Mouse (Mus musculus) brown adipose tissue, adult 24 weeks (tissue): ENCODE data around the gene Slc25a16. TPM values are rescaled to one million over a fixed set of nuclear protein-coding genes. Genes with fewer than 3 reads are reported as not detected.
A peak's percentile ranks its signal among the peaks of the same experiment; 100 is the strongest.

Experiments used
- H3K27ac ChIP-seq: fragments of 200-500 bp; replicated peaks from 2 replicates; pipeline ENCODE4 v1.5.1; 2012; ENCODE audit warnings: low read depth, mild to moderate bottlenecking, low read length
- H3K4me1 ChIP-seq: fragments of 200-500 bp; 2 replicates; pipeline ENCODE4 v1.6.1; 2012; ENCODE audit warnings: low read length, mixed read lengths; ENCODE audit not compliant: control insufficient read depth, insufficient read depth, insufficient read length
- H3K4me3 ChIP-seq: fragments of 200-500 bp; 2 replicates; pipeline ENCODE4 v1.5.1; 2012; ENCODE audit warnings: low read depth, mild to moderate bottlenecking, low read length, moderate library complexity; ENCODE audit not compliant: insufficient read depth
- polyA plus RNA-seq: library from polyadenylated mRNA; stranded (reverse); fragments of >200 nt; gene quantifications from 2 replicates; pipeline ENCODE4 v1.2.4, GENCODE M21; 2012; ENCODE audit not compliant: missing spikeins, insufficient read depth, insufficient read length

Gene Slc25a16
- polyA plus RNA-seq, 1 experiment, result 43.0 TPM

DNA sequence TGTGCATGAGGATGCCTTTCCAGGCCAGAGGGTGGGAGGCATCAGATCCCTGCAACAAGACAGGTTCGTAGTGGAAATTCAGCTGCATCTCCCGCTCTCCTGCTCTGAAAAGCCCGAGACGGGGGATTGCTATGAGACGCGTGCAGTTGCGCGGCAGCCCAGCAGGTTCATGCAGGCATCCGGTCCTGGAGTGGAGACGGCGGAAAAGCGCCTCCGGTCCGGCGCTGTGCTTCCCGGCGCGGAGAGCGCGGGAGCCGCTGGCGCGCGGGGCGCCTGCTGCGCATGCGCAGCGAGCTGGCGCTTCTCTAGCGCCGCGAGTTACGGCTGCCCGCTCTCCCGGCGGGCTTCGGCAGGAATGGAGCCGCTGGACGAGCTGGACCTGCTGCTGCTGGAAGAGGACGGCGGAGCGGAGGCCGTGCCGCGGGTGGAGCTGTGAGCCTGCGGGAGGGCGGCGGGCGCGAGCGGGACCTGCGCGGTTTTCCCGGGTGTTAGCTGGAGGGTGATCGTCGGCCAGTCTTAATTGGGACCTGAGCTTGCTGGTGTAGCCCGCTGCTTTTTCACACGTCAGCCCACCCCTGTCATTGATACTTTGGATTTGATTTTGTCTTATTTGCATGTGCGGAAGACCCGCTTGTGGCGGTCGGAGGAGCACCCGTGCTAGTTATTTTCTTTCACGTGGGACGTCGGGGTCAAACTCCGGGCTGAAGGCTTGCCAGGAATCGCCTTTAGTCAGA is 26.5 kb downstream of the Slc25a16 start, which contains the start of gene Dna2:
Dna2 (plus strand) TSS at position 289 of the 734 bp plus-strand sequence.
- H3K27ac ChIP-seq, result peak within 1 kb of the TSS; percentile 49; the same call in 1 of the 2 replicates
- peak within 1 kb of the TSS; percentile 88 for H3K4me3 ChIP-seq
- no peaks in the 10 kb centered on the region for H3K4me1 ChIP-seq

- H3K27ac ChIP-seq, result no peak overlapping the region
- H3K4me3 ChIP-seq, result no peak overlapping the region
- no peaks in the 10 kb centered on the region for H3K4me1 ChIP-seq
These were observed 28.1 kb downstream of the Slc25a16 start for GRCm38 (mm10) chr10:62948551-62948950.

DNA sequence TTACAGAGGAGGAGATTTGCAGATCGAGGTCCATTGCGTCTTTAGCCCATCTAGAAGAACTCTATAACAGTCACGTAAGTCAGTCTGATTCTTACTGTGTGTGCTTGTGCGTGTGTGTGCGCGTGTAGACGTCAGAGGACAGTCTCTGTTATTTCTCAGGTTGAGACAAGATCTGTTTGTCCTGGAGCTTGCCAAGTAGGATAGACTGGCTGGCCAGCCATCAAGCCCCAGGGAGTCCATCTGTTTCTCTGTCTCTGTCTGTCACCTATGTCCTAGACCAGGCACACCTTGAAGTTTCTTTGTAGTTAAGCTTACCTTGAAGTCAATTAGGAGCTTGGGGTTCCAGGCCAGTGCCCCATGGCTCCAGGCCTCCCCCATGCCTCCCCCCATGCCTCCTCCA is 43.5 kb downstream of the Slc25a16 start:
- H3K4me1 ChIP-seq, result no peaks in the 10 kb centered on the region
- H3K27ac ChIP-seq, result no peak overlapping the region
- H3K4me3 ChIP-seq, result no peak overlapping the region

DNA sequence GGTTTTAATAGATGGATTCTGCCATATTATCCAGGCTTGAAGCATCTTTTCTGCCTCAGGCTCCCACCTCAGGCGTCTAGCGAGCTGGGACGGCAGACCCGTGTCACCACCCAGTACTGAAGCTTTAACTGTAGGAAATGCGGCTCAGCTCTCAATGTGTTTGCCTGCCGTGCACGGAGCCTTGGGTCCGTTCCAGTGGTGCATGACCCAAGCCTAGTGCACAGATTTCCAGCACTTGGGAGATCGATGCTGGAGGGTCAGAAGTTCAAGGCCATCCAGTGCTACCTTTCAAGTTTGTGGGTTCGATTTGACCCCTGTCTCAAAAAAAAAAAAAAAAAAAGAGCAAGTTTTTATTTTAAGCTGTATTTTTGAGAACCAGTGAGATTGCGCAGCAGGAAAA is 45.4 kb downstream of the Slc25a16 start:
- Histone ChIP-seq H3K4me3 (no peak overlapping the region), H3K4me1 (no peaks in the 10 kb centered on the region)

DNA sequence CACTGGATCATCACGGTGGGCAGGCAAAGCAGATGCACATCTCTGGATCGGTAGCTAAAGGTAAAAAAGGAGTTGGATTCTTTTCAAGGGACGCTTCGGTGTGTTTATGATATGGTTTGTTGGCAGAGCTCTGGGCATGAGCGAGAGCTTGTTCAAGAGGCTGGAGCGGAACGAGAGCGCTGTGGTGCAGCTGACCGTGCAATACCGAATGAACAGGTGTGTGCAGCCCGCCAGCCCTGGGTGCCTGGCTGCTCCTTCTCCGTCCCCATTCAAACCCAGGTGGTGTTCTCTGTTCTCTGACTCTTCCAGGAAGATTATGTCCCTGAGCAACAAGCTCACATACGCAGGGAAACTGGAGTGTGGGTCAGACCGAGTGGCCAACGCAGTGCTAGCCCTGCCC is 45.9 kb downstream of the Slc25a16 start:
- no peaks in the 10 kb centered on the region for H3K4me1 ChIP-seq
- H3K27ac ChIP-seq, result no peak overlapping the region
- no peak overlapping the region for H3K4me3 ChIP-seq

More for the DNA sequence above, 45.4 kb downstream of the Slc25a16 start:
- no peak overlapping the region for H3K27ac ChIP-seq

- H3K4me3 ChIP-seq, result peak overlapping the region; percentile 16; the same call in 1 of the 2 replicates
- H3K4me1 ChIP-seq, result no peaks in the 10 kb centered on the region
- no peak overlapping the region for H3K27ac ChIP-seq
These were observed 51.4 kb downstream of the Slc25a16 start for GRCm38 (mm10) chr10:62971821-62972220.

DNA sequence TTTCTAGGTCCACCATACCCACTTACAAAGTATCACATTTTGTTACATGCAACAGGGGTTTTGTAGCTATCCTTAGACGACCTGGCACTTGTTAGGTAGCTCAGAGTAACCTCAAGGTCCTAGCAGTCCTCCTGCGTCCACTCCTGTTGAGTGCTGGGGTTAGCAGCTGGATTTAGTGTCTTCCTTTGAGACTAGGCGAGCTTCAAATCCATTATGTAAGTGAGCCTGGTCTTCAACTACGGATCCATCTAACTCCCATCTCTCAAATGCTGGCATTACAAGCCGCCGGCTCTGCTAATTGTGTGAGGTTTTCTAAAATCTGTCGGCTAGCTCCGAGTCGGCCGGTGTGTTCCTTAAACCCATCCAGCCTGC is 59.2 kb downstream of the Slc25a16 start:
- Histone ChIP-seq H3K27ac (no peak overlapping the region), H3K4me1 (no peaks in the 10 kb centered on the region)

GRCm38 (mm10) chr10:62980039-62980954 is 59.9 kb downstream of the Slc25a16 start, which contains the start of gene Rufy2:
Rufy2 (plus strand) TSS chr10:62980223.
- Histone ChIP-seq H3K27ac (no peak within 1 kb of the TSS), H3K4me1 (no peaks in the 10 kb centered on the region), H3K4me3 (peak within 1 kb of the TSS; percentile 82)

More for the DNA sequence above, 59.2 kb downstream of the Slc25a16 start:
- H3K4me3 ChIP-seq, result peak overlapping the region; percentile 82

- Histone ChIP-seq H3K4me1 (no peaks in the 10 kb centered on the region), H3K4me3 (no peak overlapping the region), H3K27ac (no peak overlapping the region)
These were observed 63.6 kb downstream of the Slc25a16 start for GRCm38 (mm10) chr10:62984072-62984471.

DNA sequence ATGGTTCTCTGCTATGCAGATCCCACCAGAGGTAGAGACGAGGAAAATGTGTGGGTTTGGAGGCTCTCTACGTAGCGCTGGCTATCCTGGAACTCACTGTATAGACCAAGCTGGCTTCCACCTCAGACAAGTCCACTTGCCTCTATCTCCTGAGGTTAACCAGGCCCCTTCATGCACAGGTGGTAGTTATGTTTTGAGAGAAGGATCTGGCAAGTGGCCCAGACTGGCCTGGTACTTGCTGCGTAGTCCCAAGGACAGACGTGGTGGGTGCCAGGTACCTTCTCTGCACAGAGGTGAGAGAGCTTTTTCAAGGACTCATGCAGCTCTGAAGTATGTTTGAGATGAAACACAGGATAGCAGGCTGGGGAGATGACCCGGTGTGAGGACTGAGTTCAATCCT is 64.1 kb downstream of the Slc25a16 start:
- Histone ChIP-seq H3K4me3 (no peak overlapping the region), H3K27ac (no peak overlapping the region), H3K4me1 (no peaks in the 10 kb centered on the region)

DNA sequence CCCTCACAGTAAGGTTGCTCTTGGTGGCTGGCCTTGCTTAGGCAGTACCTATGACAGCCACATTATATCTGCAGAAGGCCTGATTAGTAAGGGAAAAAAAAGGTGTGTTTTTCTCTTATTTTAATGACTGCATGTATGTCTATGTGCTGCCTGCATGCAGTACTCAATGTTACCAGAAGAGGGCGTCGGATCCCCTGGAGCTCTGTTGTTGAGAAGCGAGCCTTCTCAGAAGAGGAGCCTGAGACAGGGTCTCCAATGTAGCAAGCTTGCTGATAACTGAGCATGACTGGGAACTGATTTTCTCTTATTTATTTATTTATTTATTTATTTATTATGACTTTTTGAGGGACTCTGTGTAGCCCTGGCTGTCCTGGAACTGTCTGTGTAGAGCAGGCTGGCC is 66.9 kb downstream of the Slc25a16 start:
- Histone ChIP-seq H3K4me1 (no peaks in the 10 kb centered on the region), H3K27ac (no peak overlapping the region), H3K4me3 (no peak overlapping the region)

DNA sequence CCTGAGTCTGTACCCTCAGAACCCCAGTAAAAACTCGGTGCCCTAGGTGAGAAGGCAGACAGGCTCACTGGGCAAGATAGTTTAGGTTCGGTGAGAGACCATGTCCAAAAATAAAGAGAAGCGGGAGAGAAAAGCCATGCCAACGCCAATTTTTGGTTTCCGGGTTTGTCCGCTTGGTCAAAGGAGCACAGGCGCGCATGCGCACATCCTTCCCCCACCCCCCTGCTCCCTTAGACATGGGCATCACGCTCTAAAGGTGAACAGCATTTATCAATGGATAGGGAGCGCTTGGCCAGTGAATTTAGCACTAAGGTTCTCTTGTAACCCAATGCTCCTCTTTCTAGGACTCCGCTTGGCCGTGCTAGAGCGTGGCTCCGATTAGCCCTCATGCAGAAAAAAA is 70.2 kb downstream of the Slc25a16 start:
- Histone ChIP-seq H3K4me3 (no peak overlapping the region), H3K4me1 (no peaks in the 10 kb centered on the region), H3K27ac (no peak overlapping the region)

GRCm38 (mm10) chr10:62993991-62994390 is 73.6 kb downstream of the Slc25a16 start:
- no peaks in the 10 kb centered on the region for H3K4me1 ChIP-seq
- H3K4me3 ChIP-seq, result no peak overlapping the region
- H3K27ac ChIP-seq, result no peak overlapping the region
